Mouse (Mus musculus): ENCODE results near the gene Syn2. TPM values are rescaled to one million over a fixed set of nuclear protein-coding genes. Genes with fewer than 3 reads are reported as not detected.
"Not testable (repeated sequence)": the region's sequence is repeated elsewhere in the genome, so short reads cannot be mapped to it uniquely, and the experiment has no call there.

The Syn2 gene
- polyA plus RNA-seq, 1 experiment from 2014 or later: 0.23 TPM

- ATAC-seq: no peak
- H3K27me3 ChIP-seq: peaks cover 5% of the 10 kb centered on the region
- no peak for DNase-seq (ENCODE audit: low read depth, low spot score)
- in situ Hi-C loops (cut with MboI; ENCODE audit: low pct_unique_long_range_greater_than_20kb): loop anchor here (5.0 kb wide), 1 partner anchor 310 kb away; no protein-coding TSS in a partner anchor
- no peak for TF ChIP-seq CTCF (IDR thresholded peaks at IDR 0.05)
- ChIA-PET CTCF (interaction anchor here (0.6 to 3.1 kb wide), 13 partner anchors 8 to 319 kb away, joined by 3 to 24 read pairs (median 5); no protein-coding TSS in a partner anchor), POLR2A (interaction anchor here (0.6 to 1.2 kb wide), 3 partner anchors 42 to 424 kb away, joined by 3 to 5 read pairs (median 4); no protein-coding TSS in a partner anchor)
Measured at GRCm38 (mm10) chr6:115227043-115227442, 92.3 kb downstream of the Syn2 start, which contains the start of gene Gm17482. Gene Gm17482, plus strand, starts transcription at chr6:115227343.

GRCm38 (mm10) chr6:115227529-115227928, 92.8 kb downstream of the Syn2 start:
- in situ Hi-C loops (cut with MboI; ENCODE audit: low pct_unique_long_range_greater_than_20kb): loop anchor here (5.0 kb wide), 1 partner anchor 310 kb away; no protein-coding TSS in a partner anchor
- peak; percentile 93 for TF ChIP-seq CTCF (IDR thresholded peaks at IDR 0.05)
- peak; percentile 24 for DNase-seq (ENCODE audit: low read depth, low spot score)
- peaks cover under 1% of the 10 kb centered on the region for H3K27me3 ChIP-seq
- no peak for ATAC-seq
- CTCF ChIA-PET: interaction anchor here (0.6 to 3.1 kb wide), 13 partner anchors 8 to 319 kb away, joined by 3 to 24 read pairs (median 5); no protein-coding TSS in a partner anchor
- POLR2A ChIA-PET: interaction anchor here (0.7 to 1.2 kb wide), 3 partner anchors 41 to 304 kb away, joined by 3 to 5 read pairs (median 4); no protein-coding TSS in a partner anchor

GRCm38 (mm10) chr6:115230557-115230956, 95.9 kb downstream of the Syn2 start:
- in situ Hi-C loops (cut with MboI; ENCODE audit: low pct_unique_long_range_greater_than_20kb): loop anchor here (5.0 kb wide), 1 partner anchor 37 kb away; no protein-coding TSS in a partner anchor
- ChIA-PET POLR2A (interaction anchor here (1.7 kb wide), 1 partner anchor 38 kb away, joined by 4 read pairs; no protein-coding TSS in a partner anchor), CTCF (interaction anchor here (1.5 to 3.0 kb wide), 3 partner anchors 14 to 308 kb away, joined by 4 to 11 read pairs (median 9); no protein-coding TSS in a partner anchor)
- TF ChIP-seq CTCF (IDR thresholded peaks at IDR 0.05): no peak
- H3K27me3 ChIP-seq: no peaks in the 10 kb centered on the region
- DNase-seq (ENCODE audit: low read depth, low spot score) (no peak), ATAC-seq (no peak)

- in situ Hi-C loops (cut with MboI; ENCODE audit: low pct_unique_long_range_greater_than_20kb): loop anchor here (5.0 kb wide), 1 partner anchor 35 kb away; no protein-coding TSS in a partner anchor
- DNase-seq (ENCODE audit: low read depth, low spot score): no peak
- no peak for TF ChIP-seq CTCF (IDR thresholded peaks at IDR 0.05)
- no peaks in the 10 kb centered on the region for H3K27me3 ChIP-seq
- POLR2A ChIA-PET: interaction anchor here (0.7 kb wide), 1 partner anchor 81 kb away, joined by 3 read pairs; no protein-coding TSS in a partner anchor
- ATAC-seq: no peak
- CTCF ChIA-PET: interaction anchor here (0.9 to 3.0 kb wide), 4 partner anchors 36 to 313 kb away, joined by 3 to 11 read pairs (median 4); partner anchors contain the start of gene Tsen2
Measured at GRCm38 (mm10) chr6:115231836-115232235, 97.1 kb downstream of the Syn2 start.

- DNase-seq (ENCODE audit: low read depth, low spot score) (no peak), ATAC-seq (no peak)
- ChIA-PET CTCF (interaction anchor here (0.9 to 3.0 kb wide), 4 partner anchors 35 to 312 kb away, joined by 3 to 11 read pairs (median 4); partner anchors contain the start of gene Tsen2), POLR2A (no interaction called here)
- no peaks in the 10 kb centered on the region for H3K27me3 ChIP-seq
- in situ Hi-C loops (cut with MboI; ENCODE audit: low pct_unique_long_range_greater_than_20kb): loop anchor here (5.0 kb wide), 1 partner anchor 35 kb away; no protein-coding TSS in a partner anchor
- TF ChIP-seq CTCF (IDR thresholded peaks at IDR 0.05): no peak
Measured at GRCm38 (mm10) chr6:115232562-115232961, 97.9 kb downstream of the Syn2 start.

- ATAC-seq (no peak), DNase-seq (ENCODE audit: low read depth, low spot score) (no peak)
- TF ChIP-seq CTCF (IDR thresholded peaks at IDR 0.05): no peak
- POLR2A ChIA-PET: no interaction called here
- in situ Hi-C loops (cut with MboI; ENCODE audit: low pct_unique_long_range_greater_than_20kb): no loop called here
- H3K27me3 ChIP-seq: no peaks in the 10 kb centered on the region
- CTCF ChIA-PET: interaction anchor here (1.5 to 2.4 kb wide), 2 partner anchors 11 to 301 kb away, joined by 4 to 10 read pairs; partner anchors contain the start of gene Gm17482
Measured at GRCm38 (mm10) chr6:115238031-115239027, 103.6 kb downstream of the Syn2 start.

GRCm38 (mm10) chr6:115239335-115239734, 104.6 kb downstream of the Syn2 start:
- no peaks in the 10 kb centered on the region for H3K27me3 ChIP-seq
- DNase-seq (ENCODE audit: low read depth, low spot score): no peak
- CTCF ChIA-PET: interaction anchor here (1.2 to 2.4 kb wide), 2 partner anchors 12 to 28 kb away, joined by 4 to 10 read pairs; partner anchors contain the start of gene Gm17482
- POLR2A ChIA-PET: no interaction called here
- in situ Hi-C loops (cut with MboI; ENCODE audit: low pct_unique_long_range_greater_than_20kb): no loop called here
- TF ChIP-seq CTCF (IDR thresholded peaks at IDR 0.05): no peak
- ATAC-seq: no peak

- in situ Hi-C loops (cut with MboI; ENCODE audit: low pct_unique_long_range_greater_than_20kb); H3K27me3 ChIP-seq; POLR2A ChIA-PET; ATAC-seq; DNase-seq (ENCODE audit: low read depth, low spot score): not testable (repeated sequence)
- CTCF ChIA-PET: interaction anchor here (1.2 to 2.4 kb wide), 2 partner anchors 13 to 27 kb away, joined by 4 to 10 read pairs; partner anchors contain the start of gene Gm17482
Measured at GRCm38 (mm10) chr6:115240431-115240830, 105.7 kb downstream of the Syn2 start.

- in situ Hi-C loops (cut with MboI; ENCODE audit: low pct_unique_long_range_greater_than_20kb): no loop called here
- CTCF ChIA-PET: interaction anchor here (5.0 kb wide), 1 partner anchor 27 kb away, joined by 17 read pairs; no protein-coding TSS in a partner anchor
- POLR2A ChIA-PET: interaction anchor here (0.7 kb wide), 1 partner anchor 63 kb away, joined by 3 read pairs; no protein-coding TSS in a partner anchor
- no peak for DNase-seq (ENCODE audit: low read depth, low spot score)
- no peaks in the 10 kb centered on the region for H3K27me3 ChIP-seq
- ATAC-seq: no peak
- no peak for TF ChIP-seq CTCF (IDR thresholded peaks at IDR 0.05)
Measured at GRCm38 (mm10) chr6:115241131-115241699, 106.5 kb downstream of the Syn2 start.

All from Patski (cell line).